Mouse (Mus musculus): ENCODE measurements around the gene Zfp319. TPM values are rescaled to one million over a fixed set of nuclear protein-coding genes. Genes with fewer than 3 reads are reported as not detected.
"Not testable (repeated sequence)": the region's sequence is repeated elsewhere in the genome, so short reads cannot be mapped to it uniquely, and the experiment has no call there.

The Zfp319 gene
- 12.8 and 15.6 TPM in 2 replicates for polyA plus RNA-seq (2014; fragmentation: Nextera tagmentation; extraction: Ambion mirVana)

DNA sequence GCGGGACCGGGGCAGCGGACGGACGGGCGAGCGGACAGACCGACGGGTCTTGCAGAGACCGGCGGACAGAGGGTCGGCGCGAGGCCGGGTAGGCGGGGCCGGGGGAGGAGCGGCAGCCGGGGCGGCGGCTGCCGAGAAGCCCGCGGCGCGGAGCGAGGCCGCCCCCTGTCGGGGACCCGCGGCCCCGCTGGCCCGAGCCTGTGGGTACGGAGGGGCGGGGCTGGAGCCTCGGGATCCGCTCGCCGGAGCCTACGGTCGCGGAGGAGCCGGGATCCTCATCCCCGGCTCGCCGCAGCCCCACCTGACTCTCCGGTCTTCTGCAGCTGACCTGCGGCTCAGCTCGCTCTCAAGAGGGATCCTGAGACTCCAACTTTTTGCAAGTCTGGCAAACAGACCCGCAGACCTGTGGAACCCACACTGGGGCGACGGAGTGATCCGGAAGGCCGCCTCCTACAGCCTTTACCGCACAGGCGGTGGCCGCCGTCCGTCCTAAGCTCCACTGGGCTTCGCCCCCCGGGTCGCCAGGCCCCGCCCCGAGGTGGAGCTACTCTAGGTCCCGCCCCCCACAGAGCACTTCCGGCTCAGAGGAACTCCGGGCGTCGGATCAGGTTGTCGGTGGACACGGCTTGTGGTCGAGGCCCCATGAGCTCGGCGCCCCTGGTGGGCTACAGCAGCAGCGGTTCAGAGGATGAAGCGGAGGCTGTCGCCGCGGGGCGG, at the start of gene Zfp319, which contains the start of gene Usb1:
Gene Zfp319, minus strand, starts transcription at position 231 of the 717 bp plus-strand sequence.
Gene Usb1, plus strand, starts transcription at position 565 of the 717 bp plus-strand sequence.
- H3K4me3 ChIP-seq (ENCODE audit: low read depth, low read length): peak within 1 kb of the TSS; percentile 90
- H3K27me3 ChIP-seq (ENCODE audit: control insufficient read depth, insufficient read depth, low read length): no peaks in the 10 kb centered on the region
- peaks cover 10% of the 10 kb centered on the region for H3K4me1 ChIP-seq (ENCODE audit: control insufficient read depth, insufficient read depth, low read length)
- WGBS: under 1% methylated on average over 76 of the region's 80 CpGs
- peak; percentile 93 for ATAC-seq (ENCODE audit: low read depth)
- H3K27ac ChIP-seq (ENCODE audit: low read depth, low read length): peak within 1 kb of the TSS; percentile 87
- peak within 1 kb of the TSS; percentile 96 for H3K9ac ChIP-seq (replicated peaks; ENCODE audit: low read depth, low read length)
- H3K36me3 ChIP-seq (ENCODE audit: control insufficient read depth, insufficient read depth, low read length): peaks cover 27% of the 10 kb centered on the region
- H3K9me3 ChIP-seq (ENCODE audit: control insufficient read depth, low read length): no peaks in the 10 kb centered on the region
- H3K4me2 ChIP-seq (ENCODE audit: low read depth, low read length): peak within 1 kb of the TSS; percentile 83

DNA sequence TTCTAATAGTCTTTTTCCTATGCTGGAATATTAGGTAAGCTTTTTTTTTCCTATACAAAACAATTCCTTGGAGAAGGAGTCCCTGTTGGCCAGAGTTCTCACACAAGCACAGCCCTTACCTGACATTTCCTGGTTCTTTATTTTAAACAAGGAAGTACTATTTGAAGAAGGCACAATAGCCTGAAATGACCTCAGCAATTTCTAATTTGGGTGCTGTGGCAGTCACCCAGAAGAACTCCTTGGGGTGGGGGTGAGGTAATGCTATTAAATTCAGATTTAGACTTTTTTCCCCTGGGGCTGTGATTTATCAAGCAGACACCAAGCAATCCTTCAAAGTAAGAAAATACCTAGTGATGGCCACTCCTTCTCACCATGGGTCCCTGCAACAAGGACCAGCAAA, 49.2 kb upstream of the Zfp319 start:
- Histone ChIP-seq H3K4me1 (ENCODE audit: control insufficient read depth, insufficient read depth, low read length) (no peaks in the 10 kb centered on the region), H3K4me3 (ENCODE audit: low read depth, low read length) (no peak overlapping the region), H3K4me2 (ENCODE audit: low read depth, low read length) (no peak overlapping the region), H3K36me3 (ENCODE audit: control insufficient read depth, insufficient read depth, low read length) (no peaks in the 10 kb centered on the region), H3K9ac (replicated peaks; ENCODE audit: low read depth, low read length) (no peak overlapping the region), H3K27ac (ENCODE audit: low read depth, low read length) (no peak overlapping the region), H3K27me3 (ENCODE audit: control insufficient read depth, insufficient read depth, low read length) (no peaks in the 10 kb centered on the region), H3K9me3 (ENCODE audit: control insufficient read depth, low read length) (no peaks in the 10 kb centered on the region)
- no peak for ATAC-seq (ENCODE audit: low read depth)

DNA sequence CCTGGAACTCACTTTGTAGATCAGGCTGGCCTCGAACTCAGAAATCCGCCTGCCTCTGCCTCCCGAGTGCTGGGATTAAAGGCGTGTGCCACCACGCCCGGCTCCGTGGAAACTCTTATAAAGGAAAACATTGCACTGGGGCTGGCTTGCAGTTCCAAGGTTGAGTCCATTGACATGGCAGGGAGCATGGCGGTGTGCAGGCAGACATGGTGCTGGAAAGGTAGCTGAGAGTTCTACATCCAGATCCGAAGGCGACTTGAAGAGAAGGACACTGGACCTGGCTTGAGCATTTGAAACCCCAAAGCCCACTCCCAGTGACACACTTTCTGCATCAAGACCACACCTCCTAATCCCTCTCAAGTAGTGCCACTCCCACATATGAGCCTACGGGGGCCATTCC, 47.2 kb upstream of the Zfp319 start:
- 98% methylated on average over 11 of the region's 11 CpGs for WGBS
- H3K36me3 ChIP-seq (ENCODE audit: control insufficient read depth, insufficient read depth, low read length); ATAC-seq (ENCODE audit: low read depth); H3K4me1 ChIP-seq (ENCODE audit: control insufficient read depth, insufficient read depth, low read length); H3K9ac ChIP-seq (replicated peaks; ENCODE audit: low read depth, low read length); H3K27ac ChIP-seq (ENCODE audit: low read depth, low read length); H3K9me3 ChIP-seq (ENCODE audit: control insufficient read depth, low read length); H3K27me3 ChIP-seq (ENCODE audit: control insufficient read depth, insufficient read depth, low read length); H3K4me2 ChIP-seq (ENCODE audit: low read depth, low read length); H3K4me3 ChIP-seq (ENCODE audit: low read depth, low read length): not testable (repeated sequence)

DNA sequence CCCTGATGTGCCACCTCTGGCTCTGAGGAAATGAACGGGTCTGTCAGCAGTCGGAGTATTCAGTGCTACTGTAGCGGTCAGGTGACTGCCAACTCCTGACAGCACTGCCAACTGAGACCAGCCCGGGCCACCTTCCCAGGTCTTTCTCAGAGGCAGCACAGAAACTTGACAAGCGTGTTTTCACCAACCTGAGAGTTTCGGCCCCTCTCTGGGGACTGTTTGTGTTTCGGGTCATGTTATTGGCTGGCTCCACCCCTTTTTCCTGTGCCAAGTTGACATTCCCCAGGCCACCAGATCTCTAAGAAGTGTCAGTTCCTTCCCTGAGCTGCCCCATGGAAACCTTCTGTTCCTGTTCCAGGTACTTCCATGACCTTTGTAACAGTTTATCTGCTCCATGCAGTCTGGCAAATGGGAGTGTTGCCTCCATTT, 46.1 kb upstream of the Zfp319 start:
- H3K4me3 ChIP-seq (ENCODE audit: low read depth, low read length): no peak overlapping the region
- H3K9ac ChIP-seq (replicated peaks; ENCODE audit: low read depth, low read length): no peak overlapping the region
- H3K4me1 ChIP-seq (ENCODE audit: control insufficient read depth, insufficient read depth, low read length): no peaks in the 10 kb centered on the region
- H3K36me3 ChIP-seq (ENCODE audit: control insufficient read depth, insufficient read depth, low read length): no peaks in the 10 kb centered on the region
- ATAC-seq (ENCODE audit: low read depth): no peak
- H3K9me3 ChIP-seq (ENCODE audit: control insufficient read depth, low read length): no peaks in the 10 kb centered on the region
- H3K27me3 ChIP-seq (ENCODE audit: control insufficient read depth, insufficient read depth, low read length): no peaks in the 10 kb centered on the region
- no peak overlapping the region for H3K27ac ChIP-seq (ENCODE audit: low read depth, low read length)
- 56% methylated on average over 7 of the region's 7 CpGs for WGBS
- H3K4me2 ChIP-seq (ENCODE audit: low read depth, low read length): no peak overlapping the region

DNA sequence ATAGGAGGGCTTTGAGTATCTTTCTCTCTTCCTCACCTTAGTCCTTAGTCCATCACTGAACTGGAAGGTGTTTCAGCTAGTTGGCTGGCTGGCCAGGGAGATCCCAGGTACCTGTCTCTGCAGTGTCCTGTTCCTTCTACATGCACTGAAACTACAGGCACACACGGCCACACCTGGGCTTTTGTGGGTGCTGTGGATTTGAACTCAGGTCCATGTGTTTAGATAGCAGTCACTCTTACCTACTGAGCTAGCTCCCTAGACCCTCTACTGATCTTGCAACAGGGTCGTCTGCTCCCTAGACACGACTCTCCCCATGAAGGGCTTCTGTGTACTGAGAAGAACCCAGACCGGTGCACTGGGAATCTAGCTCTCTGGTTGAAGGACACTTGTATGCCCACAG, 45.4 kb upstream of the Zfp319 start:
- no peaks in the 10 kb centered on the region for H3K36me3 ChIP-seq (ENCODE audit: control insufficient read depth, insufficient read depth, low read length)
- no peaks in the 10 kb centered on the region for H3K27me3 ChIP-seq (ENCODE audit: control insufficient read depth, insufficient read depth, low read length)
- no peaks in the 10 kb centered on the region for H3K9me3 ChIP-seq (ENCODE audit: control insufficient read depth, low read length)
- 91% methylated on average over 4 of the region's 4 CpGs for WGBS
- H3K4me3 ChIP-seq (ENCODE audit: low read depth, low read length): no peak overlapping the region
- no peak overlapping the region for H3K4me2 ChIP-seq (ENCODE audit: low read depth, low read length)
- H3K9ac ChIP-seq (replicated peaks; ENCODE audit: low read depth, low read length): no peak overlapping the region
- H3K4me1 ChIP-seq (ENCODE audit: control insufficient read depth, insufficient read depth, low read length): no peaks in the 10 kb centered on the region
- ATAC-seq (ENCODE audit: low read depth): no peak
- no peak overlapping the region for H3K27ac ChIP-seq (ENCODE audit: low read depth, low read length)

GRCm38 (mm10) chr8:95376309-95376999, 44.7 kb upstream of the Zfp319 start:
- WGBS: 82% methylated on average over 12 of the region's 12 CpGs
- no peaks in the 10 kb centered on the region for H3K4me1 ChIP-seq (ENCODE audit: control insufficient read depth, insufficient read depth, low read length)
- H3K9me3 ChIP-seq (ENCODE audit: control insufficient read depth, low read length): no peaks in the 10 kb centered on the region
- H3K36me3 ChIP-seq (ENCODE audit: control insufficient read depth, insufficient read depth, low read length): peaks cover 4% of the 10 kb centered on the region; the same call in 1 of the 2 replicates
- no peak overlapping the region for H3K4me2 ChIP-seq (ENCODE audit: low read depth, low read length)
- H3K27ac ChIP-seq (ENCODE audit: low read depth, low read length): no peak overlapping the region
- H3K27me3 ChIP-seq (ENCODE audit: control insufficient read depth, insufficient read depth, low read length): no peaks in the 10 kb centered on the region
- H3K9ac ChIP-seq (replicated peaks; ENCODE audit: low read depth, low read length): no peak overlapping the region
- no peak for ATAC-seq (ENCODE audit: low read depth)
- no peak overlapping the region for H3K4me3 ChIP-seq (ENCODE audit: low read depth, low read length)

DNA sequence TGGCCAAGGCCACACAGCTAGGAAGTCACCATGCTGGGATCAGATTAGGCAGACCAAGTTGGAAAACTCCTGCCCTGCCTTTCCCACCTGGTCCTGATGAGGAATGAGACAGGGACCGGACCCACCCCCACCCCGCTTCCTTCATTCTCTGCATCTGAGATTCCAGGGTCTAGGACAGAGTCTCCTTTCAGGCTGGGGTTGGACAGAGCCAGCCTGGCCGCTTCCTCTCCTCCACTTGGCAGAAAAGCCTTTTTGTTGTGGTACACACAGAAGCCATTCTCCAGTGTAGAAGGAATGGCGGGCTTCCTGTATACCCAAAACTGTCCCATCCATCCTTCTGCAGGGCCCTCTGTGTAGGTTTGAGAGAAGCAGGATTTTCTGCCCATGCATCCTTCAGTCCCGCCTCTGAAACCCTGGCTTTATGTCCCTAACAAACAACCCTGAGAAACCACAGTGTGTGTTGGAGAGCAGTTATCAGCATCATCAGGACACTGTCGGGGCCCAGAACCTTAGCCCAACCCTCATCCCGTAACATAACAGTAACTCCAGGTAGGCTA, 43.7 kb upstream of the Zfp319 start:
- H3K27me3 ChIP-seq (ENCODE audit: control insufficient read depth, insufficient read depth, low read length): no peaks in the 10 kb centered on the region
- no peak overlapping the region for H3K4me2 ChIP-seq (ENCODE audit: low read depth, low read length)
- no peak overlapping the region for H3K9ac ChIP-seq (replicated peaks; ENCODE audit: low read depth, low read length)
- ATAC-seq (ENCODE audit: low read depth): no peak
- 84% methylated on average over 7 of the region's 7 CpGs for WGBS
- H3K27ac ChIP-seq (ENCODE audit: low read depth, low read length): no peak overlapping the region
- peaks cover 9% of the 10 kb centered on the region for H3K36me3 ChIP-seq (ENCODE audit: control insufficient read depth, insufficient read depth, low read length)
- H3K4me3 ChIP-seq (ENCODE audit: low read depth, low read length): no peak overlapping the region
- no peaks in the 10 kb centered on the region for H3K9me3 ChIP-seq (ENCODE audit: control insufficient read depth, low read length)
- no peaks in the 10 kb centered on the region for H3K4me1 ChIP-seq (ENCODE audit: control insufficient read depth, insufficient read depth, low read length)

- Histone ChIP-seq H3K9me3 (ENCODE audit: control insufficient read depth, low read length) (no peaks in the 10 kb centered on the region), H3K4me1 (ENCODE audit: control insufficient read depth, insufficient read depth, low read length) (no peaks in the 10 kb centered on the region), H3K27me3 (ENCODE audit: control insufficient read depth, insufficient read depth, low read length) (no peaks in the 10 kb centered on the region), H3K4me2 (ENCODE audit: low read depth, low read length) (no peak overlapping the region), H3K4me3 (ENCODE audit: low read depth, low read length) (no peak overlapping the region), H3K36me3 (ENCODE audit: control insufficient read depth, insufficient read depth, low read length) (peaks cover 15% of the 10 kb centered on the region), H3K27ac (ENCODE audit: low read depth, low read length) (no peak overlapping the region), H3K9ac (replicated peaks; ENCODE audit: low read depth, low read length) (no peak overlapping the region)
- ATAC-seq (ENCODE audit: low read depth): no peak
- WGBS: 82% methylated on average over 3 of the region's 3 CpGs
Observed at GRCm38 (mm10) chr8:95374429-95374828, 42.7 kb upstream of the Zfp319 start.

DNA sequence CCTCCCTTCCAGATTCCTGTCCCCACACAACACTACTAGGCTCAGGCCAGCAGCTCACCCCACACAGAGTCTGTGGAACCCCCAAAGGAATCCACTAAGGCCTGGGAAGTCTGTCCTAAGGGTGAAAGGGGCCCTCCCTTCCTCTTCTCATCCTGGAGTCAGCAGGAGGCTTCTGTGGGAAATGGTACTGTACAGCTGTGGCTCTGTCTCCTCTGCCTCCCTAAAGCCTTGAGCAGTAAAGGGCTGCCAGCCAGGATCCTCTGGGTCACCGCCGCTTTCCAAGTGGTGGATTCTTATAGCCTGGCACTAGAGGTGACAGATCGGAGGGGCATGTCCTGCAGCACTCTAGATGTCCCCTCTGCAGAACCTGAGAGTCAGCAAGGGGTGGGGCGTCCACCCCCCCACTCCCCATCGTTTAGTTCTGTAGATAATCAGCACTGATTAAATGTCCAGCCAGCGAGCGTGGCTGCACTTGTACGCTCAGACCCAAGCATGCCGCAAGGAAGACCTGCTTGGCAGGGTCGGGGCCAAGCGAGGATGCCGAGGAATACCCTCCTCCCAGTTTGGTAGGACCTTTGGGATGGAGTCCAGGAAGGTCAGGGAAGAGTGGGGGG, 41.7 kb upstream of the Zfp319 start:
- 86% methylated on average over 12 of the region's 12 CpGs for WGBS
- Histone ChIP-seq H3K27ac (ENCODE audit: low read depth, low read length) (no peak overlapping the region), H3K27me3 (ENCODE audit: control insufficient read depth, insufficient read depth, low read length) (no peaks in the 10 kb centered on the region), H3K4me2 (ENCODE audit: low read depth, low read length) (no peak overlapping the region), H3K36me3 (ENCODE audit: control insufficient read depth, insufficient read depth, low read length) (peaks cover 15% of the 10 kb centered on the region), H3K4me3 (ENCODE audit: low read depth, low read length) (no peak overlapping the region), H3K9me3 (ENCODE audit: control insufficient read depth, low read length) (no peaks in the 10 kb centered on the region), H3K9ac (replicated peaks; ENCODE audit: low read depth, low read length) (no peak overlapping the region), H3K4me1 (ENCODE audit: control insufficient read depth, insufficient read depth, low read length) (no peaks in the 10 kb centered on the region)
- no peak for ATAC-seq (ENCODE audit: low read depth)
